Mouse (Mus musculus): ENCODE data around the gene Mon1b.

DNA sequence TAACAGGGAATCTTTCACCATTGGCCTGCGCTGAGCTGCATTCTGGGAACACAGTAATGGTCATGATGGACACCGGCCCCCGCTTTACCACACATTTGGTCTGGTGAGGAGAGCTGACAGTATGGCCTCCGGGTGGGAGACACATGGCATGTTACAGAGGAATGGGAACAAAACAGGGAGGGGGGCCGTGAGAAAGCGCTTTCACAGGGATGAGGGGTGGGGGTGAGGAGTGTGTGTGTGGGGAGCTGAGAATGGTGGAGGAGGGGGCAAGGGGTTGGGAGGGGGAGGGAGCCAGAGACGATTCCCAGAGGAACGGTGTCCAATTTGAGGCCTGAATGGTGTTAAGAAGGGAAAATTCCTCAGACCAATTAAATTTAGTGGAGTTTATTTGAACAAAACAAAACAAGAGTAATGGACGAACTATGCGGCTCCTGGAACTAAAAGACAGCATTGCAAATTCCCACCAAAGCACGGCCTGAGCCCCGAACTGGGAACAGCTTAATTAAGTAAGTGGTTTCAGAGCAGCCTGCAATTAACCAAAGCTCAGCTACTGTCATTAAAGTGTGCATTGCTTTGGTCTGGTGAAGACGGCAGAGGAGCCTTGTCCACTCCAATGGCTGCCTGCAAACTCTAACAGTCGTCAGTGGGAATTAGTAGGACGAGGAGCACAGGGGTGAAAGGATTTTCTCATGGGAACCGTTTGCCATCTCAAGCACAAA lies 31.5 kb downstream of the Mon1b start:
- no peak for TF ChIP-seq POLR2A (IDR thresholded peaks at IDR 0.05; ENCODE audit: borderline replicate concordance, insufficient read depth, low read length)
- TF ChIP-seq CTCF (IDR thresholded peaks at IDR 0.05; ENCODE audit: borderline replicate concordance, insufficient read depth, low read depth, low read length), result no peak

Data from cerebellum, adult 2 months (tissue).